Mouse (Mus musculus): ENCODE data around the gene Rsu1.
"Not testable (repeated sequence)": the region's sequence is repeated elsewhere in the genome, so short reads cannot be mapped to it uniquely, and the experiment has no call there.

Rsu1 gene

DNA sequence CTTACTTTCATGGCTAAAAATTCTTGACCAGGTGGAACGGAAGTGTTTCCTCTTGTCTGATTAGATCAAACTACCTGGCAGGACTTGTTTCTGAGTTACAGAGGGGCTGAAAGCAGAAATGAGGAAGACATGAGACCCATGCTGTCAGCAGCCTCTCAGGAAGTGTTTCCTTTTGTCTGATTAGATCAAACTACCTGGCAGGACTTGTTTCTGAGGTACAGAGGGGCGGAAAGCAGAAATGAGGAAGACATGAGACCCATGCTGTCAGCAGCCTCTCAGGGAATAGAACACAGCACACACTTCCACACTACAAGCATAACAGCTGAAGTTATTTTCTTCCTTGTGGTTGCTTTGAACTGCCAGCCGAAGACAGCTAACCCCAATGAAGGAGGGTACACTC is 46.7 kb downstream of the Rsu1 start:
- no peak for DNase-seq (ENCODE audit: low spot score in 2 of 2)

DNA sequence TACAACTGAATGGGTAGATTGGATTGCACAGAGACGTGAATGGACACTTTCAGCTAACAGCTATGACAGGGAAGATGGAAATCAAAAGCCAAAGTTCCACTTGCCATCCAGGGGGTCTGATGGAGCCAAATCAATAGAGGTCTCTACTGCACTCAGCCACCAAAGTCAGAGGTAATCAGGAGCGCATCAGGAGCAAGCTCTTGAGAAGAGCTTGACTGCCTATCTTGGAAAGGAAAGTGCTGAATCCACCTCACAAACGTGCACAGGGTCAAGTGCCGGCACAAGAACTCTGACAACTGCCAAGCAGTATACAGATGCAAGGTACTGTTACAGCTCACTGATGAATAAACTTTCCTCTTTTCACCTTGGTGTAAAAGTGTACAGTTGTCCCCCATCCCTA is 47.8 kb downstream of the Rsu1 start:
- DNase-seq (ENCODE audit: low spot score in 2 of 2): no peak

DNA sequence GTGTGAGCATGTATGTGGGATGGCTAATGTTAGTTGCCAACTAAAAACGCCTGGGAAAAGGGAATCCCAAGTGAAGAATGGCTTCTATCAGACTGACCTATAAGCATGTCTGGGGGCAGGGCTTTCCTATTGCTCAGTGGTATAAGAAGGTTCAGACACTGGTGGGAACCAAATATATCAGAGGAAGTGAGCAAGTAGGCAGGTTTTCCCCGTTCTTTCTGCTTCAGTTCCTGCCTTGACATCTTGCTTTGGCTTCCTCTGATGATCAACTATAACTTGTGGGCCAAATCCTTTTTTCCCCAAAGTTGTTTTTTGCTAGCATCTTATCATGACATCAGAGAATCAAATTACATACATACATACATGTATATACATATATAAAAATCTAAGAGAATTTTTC is 51.1 kb downstream of the Rsu1 start:
- DNase-seq (ENCODE audit: low spot score in 2 of 2): no peak

DNA sequence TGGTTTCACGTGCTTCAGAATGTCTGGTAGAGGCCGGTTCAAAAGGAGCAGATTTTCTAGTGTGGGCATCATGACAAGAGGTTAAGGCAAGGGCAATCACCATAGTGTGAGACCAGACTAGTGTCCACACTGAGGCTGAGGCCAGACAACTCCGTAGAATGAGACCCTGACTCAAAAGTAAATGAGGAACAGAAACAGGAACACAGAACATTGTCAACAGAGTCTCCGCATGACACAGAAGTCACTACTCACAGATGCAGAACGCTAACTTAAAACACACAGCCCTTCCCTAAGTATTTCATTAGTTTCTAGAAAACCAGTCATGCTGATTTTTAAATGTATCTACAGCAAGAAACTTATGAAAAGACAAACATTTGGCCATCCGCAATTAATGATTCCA is 53.1 kb downstream of the Rsu1 start:
- DNase-seq (ENCODE audit: low spot score in 2 of 2): no peak

DNA sequence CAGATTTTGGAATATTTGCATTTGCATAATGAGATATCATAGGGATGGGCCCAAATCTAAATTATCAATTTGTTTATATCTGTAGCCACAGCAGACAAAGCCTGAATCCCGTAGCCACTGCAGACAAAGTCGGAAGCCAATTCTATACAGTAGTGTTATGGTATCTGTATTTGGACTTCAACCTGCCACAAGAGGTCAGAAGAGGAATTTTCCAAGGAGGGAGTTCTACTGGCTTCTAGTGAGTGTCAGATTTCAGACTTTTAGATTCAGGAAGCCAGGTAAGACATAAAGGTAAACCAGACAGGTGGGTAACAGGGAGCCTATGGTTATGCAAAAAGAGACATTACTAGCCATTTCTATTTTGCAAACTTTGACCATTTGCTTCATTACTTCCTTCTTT is 64.4 kb downstream of the Rsu1 start:
- no peak for DNase-seq (ENCODE audit: low spot score in 2 of 2)

DNA sequence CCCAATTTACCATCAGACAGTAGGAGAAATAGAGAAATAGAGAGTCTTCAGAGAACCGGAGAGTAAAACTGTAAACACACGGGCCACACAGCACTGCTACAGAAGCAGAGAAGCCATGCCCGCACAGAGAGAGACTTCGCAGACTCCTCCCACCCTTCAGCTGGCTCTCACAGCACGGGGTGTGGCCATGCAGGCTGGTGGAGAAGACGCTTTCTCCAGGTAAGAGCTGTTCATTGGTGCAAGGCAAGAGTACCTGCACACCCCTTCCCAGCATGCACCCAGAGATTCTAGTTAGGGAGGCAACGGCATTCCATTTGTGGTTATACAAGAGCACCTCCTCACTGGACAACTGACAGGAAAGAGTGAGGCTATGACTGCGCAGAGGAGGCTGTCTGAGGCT is 64.8 kb downstream of the Rsu1 start:
- no peak for DNase-seq (ENCODE audit: low spot score in 2 of 2)

DNA sequence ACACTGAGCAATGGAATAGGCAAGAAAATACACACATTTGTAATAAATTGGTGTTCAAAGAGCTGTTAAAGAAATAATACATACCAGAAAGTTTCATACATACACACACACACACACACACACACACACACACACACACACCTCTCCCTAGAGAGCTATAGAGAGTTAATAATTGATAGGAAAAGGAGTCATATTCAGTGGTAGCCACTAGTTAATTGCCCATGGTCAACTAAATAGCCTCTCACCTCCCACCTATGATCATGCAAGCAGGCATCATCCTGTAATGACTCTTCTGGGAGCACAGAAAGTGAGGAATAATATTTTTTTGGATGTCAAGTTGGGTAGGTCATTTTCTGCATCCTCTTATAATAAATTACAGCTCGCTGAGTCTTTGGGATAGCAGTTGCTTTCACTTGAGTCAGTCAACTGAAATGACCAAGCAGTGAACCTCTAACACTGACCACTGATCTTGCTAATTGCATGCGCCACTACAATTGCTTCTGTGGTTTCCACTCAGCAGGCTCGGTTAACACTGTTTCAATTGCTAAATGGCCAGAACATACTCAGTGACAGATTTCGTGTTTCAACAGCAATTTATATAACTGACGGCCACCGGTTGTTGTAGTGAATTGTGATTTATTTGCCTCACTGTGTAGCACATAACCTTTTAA is 68.3 kb downstream of the Rsu1 start:
- no peak for DNase-seq (ENCODE audit: low spot score in 2 of 2)

DNA sequence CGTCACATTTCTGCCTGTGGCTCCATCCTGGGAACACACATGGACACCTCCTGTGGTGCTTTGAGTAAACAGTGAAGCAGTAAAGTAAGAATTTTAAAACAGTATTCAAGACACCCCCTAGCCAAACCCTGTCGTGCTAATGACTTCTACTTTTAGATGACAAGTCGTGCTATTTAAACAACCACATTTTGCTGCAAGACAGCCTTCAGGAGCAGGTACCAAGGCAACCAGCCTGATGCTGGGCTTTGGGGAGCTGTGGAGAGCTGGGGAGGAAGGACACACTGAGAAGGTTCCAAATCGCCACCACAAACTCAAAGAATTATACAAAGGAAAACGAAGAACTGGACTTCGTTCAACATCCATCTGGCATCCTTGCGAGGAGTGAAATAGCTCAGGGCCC is 71.5 kb downstream of the Rsu1 start:
- peak in 1 of 2 experiments; percentile 48 for DNase-seq (ENCODE audit: low spot score in 2 of 2)

DNA sequence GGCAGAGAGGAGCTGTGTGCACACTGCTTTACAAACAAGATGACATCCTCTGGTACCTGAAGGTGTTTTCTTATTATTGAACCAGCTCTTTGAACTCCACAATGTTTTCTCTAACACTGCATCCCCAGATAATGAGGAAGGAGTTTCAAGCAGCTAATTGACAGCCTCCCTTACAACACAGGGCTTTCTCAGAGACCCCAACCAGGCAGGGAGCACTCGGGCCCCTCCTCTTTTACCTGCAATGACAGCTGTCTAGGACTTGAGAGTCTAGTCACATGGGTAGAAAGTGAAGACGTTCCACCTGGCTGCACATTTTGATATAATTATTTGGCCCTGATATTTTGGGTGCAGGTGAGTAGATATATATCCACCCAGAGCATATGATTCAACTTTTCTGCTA is 72.2 kb downstream of the Rsu1 start:
- no peak for DNase-seq (ENCODE audit: low spot score in 2 of 2)

DNA sequence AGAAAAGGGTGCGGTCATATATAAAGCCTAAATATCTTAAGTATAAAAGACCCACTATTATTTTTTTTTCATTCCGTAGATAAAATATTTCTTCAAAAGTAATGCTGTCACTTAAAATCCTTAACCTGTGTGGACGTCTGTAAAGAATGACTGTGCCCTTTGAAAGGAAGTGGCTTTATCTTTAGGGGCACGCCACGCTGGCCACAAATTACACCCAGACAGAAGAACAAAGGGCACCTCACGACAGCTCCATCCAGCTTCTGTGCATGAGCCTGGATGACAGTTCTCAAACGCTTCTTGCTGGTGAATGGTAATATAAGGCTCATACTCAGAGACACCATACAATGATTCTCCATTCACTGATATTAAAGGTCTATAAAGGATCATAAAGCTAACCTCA is 75.7 kb downstream of the Rsu1 start:
- DNase-seq (ENCODE audit: low spot score in 2 of 2): no peak

DNA sequence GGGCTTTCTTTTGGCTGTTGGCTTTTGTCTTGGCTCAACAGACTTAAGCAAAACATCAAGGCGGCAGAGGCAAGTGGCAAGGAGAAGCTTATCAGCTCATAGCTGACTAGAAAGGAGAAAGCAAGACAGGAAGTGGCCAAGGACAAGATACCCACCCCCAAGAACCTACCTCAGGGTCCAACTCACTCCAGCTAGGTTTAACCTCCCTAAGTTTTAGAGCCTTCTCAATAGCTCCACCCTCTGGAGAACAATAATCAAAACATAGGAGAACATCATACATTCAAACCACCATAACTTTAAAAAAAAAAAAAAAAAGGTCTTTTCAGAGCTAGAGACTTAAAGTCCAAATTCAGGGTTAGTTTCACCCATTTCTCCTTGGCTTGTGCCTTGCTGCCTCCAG is 79.1 kb downstream of the Rsu1 start:
- DNase-seq (ENCODE audit: low spot score in 2 of 2): no peak

DNA sequence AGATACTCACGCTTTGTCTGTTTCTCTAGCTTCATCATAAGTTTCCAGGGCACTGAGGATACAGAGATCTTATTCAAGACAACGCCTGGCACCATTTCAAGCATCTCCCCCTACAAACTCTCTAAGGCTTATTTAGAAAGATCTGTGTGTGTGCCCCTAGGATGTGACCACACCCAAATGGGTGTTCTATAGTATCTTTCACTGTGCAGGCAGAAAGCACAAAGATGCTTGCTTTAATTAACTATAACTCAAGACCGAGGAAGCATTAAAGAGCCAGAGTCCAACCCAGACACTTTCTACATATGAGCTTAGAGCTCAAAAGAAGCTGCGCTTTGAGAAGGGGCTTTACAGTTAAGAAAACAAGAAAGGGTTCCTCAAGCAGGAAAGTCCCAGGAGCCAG is 80.4 kb downstream of the Rsu1 start:
- no peak for DNase-seq (ENCODE audit: low spot score in 2 of 2)

DNA sequence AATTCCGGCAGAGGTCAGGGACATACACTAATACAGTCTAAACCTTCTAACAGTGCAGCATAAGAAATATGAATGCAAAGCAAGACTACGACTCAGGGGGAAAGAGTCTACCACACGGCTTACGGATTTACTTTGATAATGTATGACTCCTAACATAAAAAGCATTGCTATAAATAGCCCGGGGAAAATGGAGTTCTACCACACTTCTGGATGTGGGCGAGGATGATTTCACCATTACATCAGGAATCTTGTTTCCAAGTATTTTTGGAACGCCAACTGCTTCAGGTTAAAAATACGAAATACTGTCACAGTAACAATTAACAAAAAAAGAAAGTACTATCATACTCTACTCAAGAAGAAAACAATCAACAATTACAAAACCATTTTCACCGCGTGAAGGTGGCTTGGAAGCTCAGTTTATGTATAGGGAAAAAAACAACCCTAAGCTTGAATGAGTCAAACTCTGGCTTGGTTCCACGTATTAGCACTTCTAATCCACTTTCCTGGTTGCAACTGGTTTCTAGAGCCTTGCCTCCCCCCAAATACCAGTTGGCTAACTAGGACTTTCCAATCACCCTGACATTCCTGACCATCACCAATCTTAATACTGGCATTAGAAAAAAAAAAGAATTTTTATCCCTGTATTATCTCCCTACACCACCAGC is 82.3 kb downstream of the Rsu1 start:
- DNase-seq (ENCODE audit: low spot score in 2 of 2): peak in 1 of 2 experiments; percentile 66

DNA sequence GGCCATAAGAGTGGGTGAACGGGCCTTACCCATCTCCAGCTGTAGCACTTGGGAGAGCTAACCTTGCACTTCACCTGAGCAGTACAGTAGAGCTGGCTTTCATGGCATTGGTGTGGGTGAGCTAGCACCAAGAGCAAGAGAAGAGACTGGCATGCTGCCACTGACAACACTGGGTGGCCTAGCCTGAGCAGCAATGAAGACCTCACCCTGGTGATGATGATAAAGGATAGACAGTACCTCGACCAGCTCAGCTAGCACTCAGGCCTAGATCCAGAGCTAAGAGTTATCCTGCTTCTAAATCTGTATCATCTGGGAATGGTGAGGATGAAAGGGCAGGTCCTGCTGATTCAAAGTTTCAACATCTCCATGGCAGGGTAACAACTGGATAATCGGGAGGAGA is 88.1 kb downstream of the Rsu1 start:
- no peak for DNase-seq (ENCODE audit: low spot score in 2 of 2)

DNA sequence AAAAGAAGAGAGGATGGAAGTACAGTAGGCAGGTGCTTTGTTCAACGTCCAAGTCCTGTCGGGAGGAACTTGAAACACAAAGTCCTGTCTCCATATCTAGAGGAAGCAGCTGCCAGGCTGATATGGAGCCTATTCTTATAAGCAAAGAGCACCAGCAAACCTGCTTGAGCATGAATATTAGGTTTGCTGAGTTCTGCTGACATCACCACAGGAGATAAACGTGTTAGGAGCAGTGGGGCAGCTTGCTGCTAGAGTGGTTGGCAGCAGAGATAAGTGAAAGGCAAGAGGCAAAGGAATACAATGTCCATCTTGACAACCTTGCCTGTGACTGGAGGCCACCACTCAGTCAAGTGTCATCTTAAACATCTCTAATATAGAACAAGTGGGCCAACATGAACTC is 89.3 kb downstream of the Rsu1 start:
- DNase-seq (ENCODE audit: low spot score in 2 of 2): not testable (repeated sequence)

DNA sequence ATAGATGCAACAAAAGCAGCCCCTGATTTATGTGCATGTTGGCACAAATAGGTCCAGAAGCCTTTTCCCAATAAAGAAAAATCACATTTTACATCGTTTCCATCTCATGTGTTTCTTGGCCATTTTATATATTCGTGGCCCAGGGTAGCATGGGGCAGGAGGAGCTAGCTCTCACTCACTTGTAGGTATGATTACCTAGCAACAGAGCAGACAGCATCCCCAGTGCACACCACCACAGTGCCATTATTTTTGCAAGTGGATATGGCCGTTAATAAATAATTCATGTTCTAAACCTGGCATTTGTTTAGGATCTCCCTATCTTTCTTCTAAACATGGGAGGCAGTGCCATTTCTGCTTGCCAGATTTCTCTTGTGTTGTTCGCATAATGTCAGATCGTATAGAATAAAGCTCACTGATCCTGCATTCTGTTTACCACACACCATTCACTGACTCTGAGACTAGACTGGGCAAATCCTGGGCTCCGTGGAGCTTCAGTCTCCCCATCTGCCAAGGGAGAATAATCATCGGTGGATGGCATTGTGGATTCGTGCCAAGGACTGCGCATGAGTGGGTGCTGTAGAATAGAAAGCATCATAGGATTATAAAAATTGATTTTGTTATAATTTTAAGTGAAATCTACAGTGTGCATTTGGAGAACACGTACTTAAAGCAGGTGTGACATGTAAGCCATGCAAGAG is 93.4 kb downstream of the Rsu1 start:
- peak; percentile 22 to 32 for DNase-seq (ENCODE audit: low spot score in 2 of 2)

DNA sequence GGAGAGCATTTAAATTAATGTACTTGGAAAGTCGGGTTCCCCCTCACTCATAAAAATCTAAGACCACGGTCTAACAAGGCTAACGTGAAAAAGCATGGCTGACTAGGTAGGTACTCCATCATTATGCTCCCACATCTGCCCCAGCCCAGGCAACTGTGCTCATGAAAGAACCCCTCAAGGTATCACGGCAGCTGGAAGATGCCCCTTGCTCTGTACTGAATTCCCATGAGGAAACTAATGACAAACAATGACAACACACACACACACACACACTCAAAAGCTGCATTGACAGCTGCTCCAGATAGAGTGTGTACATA is 95.0 kb downstream of the Rsu1 start:
- no peak for DNase-seq (ENCODE audit: low spot score in 2 of 2)

DNA sequence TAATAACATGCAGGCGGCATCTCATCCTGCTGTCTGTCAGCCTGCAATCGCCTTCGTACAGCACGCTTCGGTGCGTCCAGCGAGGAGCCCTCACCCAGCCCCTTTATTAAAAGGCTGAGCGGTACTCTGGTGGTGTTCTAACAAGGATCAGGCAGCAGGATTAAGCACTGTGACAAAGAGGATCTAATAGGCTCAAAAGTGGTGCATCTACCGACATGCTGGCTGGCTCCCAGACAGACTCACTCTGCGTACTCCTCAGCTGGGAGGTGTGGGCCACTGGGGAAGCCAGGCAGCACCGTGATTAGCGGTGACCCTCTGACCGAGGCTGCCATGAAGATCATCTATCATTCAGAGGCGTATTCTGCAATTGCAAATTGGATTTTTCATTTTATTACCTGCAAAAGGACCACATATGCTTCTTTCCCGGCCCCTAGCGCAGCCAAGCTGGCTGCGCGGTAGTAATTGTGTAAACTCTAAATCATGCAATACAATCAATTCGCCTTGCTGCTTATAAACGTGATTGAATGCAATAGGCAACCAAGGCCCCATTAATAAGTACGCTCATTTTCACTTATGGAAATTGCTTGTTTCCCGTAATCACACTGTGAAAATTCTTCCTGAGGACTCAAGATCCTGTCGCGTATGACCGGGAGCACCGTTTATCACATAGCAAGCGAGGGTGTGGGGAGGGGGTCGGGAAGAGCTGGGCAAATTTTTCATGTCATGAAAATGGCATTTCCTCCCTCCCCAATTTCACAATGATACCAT is 95.5 kb downstream of the Rsu1 start:
- DNase-seq (ENCODE audit: low spot score in 2 of 2): no peak

DNA sequence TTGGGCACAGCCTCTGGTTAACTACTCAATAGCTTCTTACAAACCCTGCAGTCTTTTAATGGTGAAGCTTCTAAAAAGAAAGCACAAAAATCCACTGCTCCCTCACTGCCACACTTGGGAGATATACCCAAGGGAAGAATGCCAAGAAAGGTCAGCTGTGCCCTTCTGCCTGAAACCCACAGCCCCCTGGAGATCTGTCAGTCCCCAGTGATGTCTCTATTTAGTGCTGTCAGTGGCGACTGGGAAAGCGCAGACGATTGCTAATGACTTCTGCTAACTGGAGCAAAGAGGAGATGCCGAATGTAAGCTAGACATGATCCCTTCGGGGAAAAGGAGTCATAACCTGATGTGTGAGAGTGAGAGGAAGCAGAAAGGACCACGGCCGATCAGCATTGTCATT is 96.8 kb downstream of the Rsu1 start:
- no peak for DNase-seq (ENCODE audit: low spot score in 2 of 2)

DNA sequence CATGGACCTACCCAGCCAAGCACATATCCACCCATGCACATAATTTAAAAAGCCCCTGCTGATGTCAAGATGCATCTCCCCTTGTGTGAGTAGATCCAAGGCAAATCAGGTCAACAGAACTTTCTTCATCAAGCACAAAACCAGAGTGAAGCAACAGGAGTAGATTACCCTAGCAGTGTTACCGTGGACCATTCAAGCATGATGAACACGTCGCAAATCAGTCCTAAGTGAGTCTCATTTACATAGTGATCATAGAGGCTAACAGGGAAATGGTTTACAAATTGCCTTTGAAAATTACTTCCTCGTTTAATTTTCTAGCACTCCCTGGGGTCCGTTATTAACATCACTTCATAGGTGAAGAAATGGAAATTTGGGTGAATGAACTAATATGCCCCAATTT is 100.6 kb downstream of the Rsu1 start:
- no peak for DNase-seq (ENCODE audit: low spot score in 2 of 2)

DNA sequence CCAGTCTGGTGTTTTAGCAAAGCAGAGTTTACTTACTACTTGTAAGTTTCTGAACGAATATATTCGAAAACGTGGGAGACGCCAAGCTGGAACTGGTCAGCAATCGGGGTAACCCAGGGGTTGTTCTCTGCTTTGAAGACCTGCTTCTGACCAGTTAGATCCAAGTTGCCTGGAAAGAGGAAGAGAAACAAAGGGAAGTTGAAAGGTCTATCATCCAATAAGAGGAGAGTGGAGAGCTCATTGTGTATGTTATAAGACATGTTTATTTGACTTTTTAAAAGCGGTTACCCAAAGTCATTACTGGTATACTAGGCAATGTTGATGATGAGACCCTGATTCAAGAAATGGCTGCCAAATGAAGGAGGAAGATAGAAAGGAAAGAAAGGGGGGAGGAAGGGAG is 101.3 kb downstream of the Rsu1 start:
- no peak for DNase-seq (ENCODE audit: low spot score in 2 of 2)

DNA sequence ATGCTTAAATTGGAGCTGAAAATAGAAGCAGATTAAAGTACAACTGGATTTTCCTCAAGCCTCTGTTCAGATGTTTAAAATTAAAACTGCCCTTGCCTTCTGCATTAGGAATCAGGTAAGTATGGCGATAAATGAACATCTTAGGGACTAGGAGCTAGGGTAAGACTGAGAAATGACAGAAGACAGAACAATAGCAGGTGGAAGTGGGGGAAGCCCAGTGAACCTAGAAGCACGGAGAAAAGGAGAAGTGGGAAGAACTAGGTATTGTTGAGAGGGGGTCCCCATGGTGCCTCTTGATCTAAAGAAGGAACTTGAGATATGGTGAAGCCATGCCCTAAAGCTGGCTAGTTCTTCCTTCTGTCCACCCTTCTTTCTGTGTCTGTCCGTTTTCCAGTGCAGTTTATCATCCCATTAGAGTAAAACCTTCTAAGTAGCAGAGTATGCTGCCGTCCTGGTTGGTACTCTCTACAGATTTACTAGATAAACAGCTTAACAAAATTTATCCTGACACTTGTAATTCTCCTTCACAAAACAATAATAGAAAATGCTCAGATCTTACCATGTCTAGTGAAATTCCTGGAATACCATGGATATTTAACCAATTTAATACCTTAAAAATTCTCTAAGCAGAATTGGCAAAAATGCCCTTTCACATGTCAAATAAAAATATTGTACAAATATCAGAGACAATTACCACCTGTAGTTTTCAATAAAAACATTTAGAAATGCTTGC is 101.9 kb downstream of the Rsu1 start:
- no peak for DNase-seq (ENCODE audit: low spot score in 2 of 2)
